Mouse (Mus musculus) kidney, postnatal 10 days (tissue): ENCODE measurements around the gene Tmem120b.

Experiments used
- DNase-seq: peaks from one replicate; pipeline ENCODE4 v3.0.0; 2021; ENCODE audit warnings: mixed read lengths

Gene Tmem120b

GRCm38 (mm10) chr5:123129170-123129757, 61.0 kb downstream of the Tmem120b start:
- no peak for DNase-seq

- DNase-seq, result no peak
Observed at GRCm38 (mm10) chr5:123130030-123130813, 62.0 kb downstream of the Tmem120b start.

DNA sequence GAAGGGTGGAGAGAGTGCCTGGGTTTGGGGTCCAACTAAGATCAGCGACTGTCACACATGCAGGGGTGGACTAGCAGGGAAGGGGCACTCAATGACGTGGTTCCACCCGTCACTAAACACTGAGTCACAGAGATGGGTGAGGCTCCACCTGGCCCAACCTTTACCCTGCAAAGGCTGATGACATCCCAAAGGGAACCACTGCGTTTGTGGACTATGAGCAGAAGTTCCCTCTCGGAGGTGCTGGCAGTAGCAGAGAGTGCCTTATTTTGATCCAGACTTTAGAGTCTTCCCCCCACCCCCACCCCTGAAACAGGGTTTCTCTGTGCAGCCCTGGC, 62.6 kb downstream of the Tmem120b start:
- DNase-seq, result no peak

- DNase-seq, result peak; percentile 91
Observed at GRCm38 (mm10) chr5:123132308-123133071, 64.3 kb downstream of the Tmem120b start, which contains the start of gene Rhof. Rhof (minus strand) TSS chr5:123132692.

GRCm38 (mm10) chr5:123133083-123133783, 65.0 kb downstream of the Tmem120b start:
- DNase-seq, result peak; percentile 90

- peak; percentile 47 for DNase-seq
Observed at GRCm38 (mm10) chr5:123133784-123134143, 65.5 kb downstream of the Tmem120b start.

DNA sequence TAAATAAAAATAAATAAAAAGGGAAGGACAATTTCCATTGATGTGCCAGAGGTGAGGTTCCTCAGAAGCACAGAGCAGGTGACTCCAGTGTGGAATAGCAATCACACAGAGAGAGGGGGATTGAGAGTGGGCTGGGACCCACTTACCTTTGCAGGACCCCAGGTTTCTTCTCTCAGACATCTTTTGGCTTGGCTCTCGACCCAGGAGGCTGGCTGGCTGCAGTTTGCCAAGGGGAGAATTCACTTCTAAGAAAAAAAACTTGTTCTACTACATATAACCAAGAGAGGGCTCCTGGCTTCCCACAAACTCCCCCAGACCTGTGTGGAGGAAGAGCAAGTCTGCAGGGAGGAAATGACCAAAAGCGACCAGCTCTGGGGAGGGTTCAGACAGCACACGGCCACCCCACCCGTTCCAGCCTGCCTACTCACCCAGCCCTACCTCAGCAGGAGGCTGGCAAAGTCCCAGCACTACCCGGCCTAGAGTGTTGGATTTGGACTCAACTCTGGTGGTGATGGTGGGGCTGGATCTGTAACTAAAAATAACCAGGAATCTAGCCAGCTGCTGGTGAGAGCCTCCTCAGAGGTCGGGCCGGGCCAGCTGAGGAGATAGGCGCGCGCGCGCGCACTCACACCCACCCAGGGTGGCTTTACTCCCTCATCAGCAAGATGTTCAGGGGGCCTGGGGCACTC, 66.1 kb downstream of the Tmem120b start:
- peak; percentile 79 for DNase-seq

- DNase-seq, result no peak
Observed at GRCm38 (mm10) chr5:123134875-123135382, 66.7 kb downstream of the Tmem120b start.

DNA sequence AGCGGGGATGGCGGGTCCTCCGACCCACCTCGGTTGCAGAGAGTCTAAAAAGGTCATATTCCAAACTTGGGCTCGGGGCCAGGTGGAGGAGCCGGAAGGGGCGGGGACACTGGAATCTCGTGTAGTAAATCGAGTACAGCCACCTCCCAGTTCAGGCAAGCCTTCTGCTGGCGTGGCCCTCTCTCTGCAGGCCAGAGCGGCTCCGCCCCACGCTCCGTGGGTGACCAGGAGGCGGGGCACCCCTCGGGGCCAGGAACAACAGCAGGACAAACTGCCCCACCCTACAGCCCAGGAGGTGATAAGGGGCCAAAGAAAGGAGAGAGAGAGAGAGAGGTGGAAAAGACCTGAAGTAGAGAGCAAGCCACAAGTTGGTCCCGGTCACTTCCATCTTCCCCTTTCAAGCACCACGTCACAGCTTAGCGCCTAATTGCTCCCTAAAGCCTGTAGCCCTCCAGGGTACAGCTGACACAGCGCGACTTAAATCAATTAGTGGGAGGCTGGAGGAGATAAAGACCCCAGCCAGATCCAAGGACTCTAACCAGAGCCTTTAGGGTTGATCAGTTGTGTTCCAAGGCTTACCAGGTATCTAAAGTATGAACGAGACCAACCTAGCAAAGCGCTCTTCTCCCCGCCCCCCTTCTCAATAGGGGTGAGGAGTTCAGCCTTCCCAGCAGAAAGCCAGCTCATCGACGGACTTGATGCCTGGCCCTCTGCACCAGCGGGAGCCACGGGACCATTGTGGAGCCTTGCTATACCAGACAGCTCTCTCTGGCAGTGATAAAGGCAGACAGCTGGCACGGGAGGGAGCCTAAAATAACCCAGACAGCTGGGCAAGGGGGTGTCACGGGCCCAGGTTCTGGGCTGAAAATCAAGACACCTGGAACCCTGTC, 67.5 kb downstream of the Tmem120b start:
- DNase-seq, result peak; percentile 93

GRCm38 (mm10) chr5:123136361-123137043, 68.3 kb downstream of the Tmem120b start:
- DNase-seq, result peak; percentile 96

DNA sequence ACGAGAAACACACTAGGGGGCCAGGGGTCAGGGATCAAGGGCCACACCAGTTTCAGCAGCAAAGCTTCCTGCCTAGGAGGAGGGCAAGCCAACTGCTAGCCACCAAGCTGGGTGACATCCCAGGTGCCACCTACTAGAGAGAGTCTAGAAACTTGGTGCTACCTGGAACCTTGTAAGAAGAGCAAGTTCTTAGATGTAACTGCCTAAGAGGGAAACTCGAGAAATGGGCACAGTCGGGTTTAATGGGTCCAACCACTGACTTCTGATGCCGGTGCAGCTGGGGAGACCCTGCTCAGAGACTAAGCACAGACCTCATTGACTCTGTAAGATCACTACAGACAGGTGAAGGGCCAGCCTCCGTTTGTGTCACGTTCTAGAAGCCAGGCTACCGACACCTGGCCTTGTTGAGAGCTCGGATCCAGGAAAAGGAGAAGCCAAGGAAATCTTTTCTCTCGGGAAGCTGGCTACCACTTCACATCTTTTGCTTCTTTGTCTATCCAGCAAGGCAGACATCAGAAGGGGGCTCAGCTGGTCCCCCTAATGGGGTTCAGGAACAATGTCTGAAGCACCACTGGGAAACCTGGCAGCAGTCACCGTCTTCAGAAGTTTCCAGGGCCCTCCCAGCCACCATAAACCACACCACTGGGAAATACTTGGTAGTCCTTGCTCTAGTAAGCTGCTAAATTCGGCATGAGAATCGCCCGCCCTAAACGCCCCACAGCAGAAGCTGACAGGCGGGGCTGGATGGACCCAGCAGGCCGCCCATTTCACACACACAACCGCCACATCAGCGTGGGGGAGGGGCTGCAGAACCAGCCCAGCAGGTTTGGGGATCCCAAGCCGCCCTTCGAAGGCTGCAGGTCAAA, 69.1 kb downstream of the Tmem120b start:
- peak; percentile 93 for DNase-seq

GRCm38 (mm10) chr5:123137910-123138229, 69.7 kb downstream of the Tmem120b start:
- no peak for DNase-seq

DNA sequence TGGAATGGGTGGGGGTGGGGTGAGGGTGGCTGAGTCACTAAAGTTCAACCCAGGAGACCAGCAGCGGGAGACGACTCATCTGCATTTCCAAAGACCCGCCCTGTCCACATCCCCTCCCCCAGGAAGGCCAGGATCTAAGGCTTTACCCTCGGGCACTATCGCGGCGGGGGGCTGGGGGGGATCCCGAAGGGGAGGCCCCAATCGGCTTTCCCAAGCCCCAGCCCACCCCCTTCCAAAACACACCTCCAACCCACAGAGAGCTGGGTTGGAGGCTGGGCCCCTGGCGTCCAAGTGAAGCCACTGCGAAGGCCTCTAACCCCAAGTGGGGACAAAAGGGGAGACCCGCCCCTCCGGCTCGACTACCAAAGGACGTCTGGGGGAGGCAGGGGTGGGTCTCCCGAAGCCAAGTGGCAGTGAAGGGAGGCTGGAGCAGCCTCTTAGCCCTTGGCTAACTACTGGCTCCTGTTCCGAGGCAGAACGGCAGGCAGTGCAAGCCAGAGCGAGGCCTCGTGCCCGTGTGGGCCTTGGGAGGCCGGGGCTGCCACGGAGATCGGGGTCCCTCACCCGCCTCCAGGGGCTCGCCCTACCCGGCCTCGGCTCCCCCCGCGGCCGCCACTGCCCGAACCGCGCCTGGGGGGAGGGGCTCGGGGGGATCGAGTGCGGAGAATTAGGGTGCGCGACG, 70.2 kb downstream of the Tmem120b start:
- DNase-seq, result peak; percentile 85

- peak; percentile 89 for DNase-seq
Observed at GRCm38 (mm10) chr5:123138953-123139721, 70.9 kb downstream of the Tmem120b start.

- DNase-seq, result peak; percentile 41
Observed at GRCm38 (mm10) chr5:123139722-123140627, 71.8 kb downstream of the Tmem120b start.

- DNase-seq, result peak; percentile 95
Observed at GRCm38 (mm10) chr5:123140694-123141554, 72.7 kb downstream of the Tmem120b start.
